Mouse (Mus musculus) thymus, postnatal 0 days (tissue): ENCODE measurements around the gene Ggt6. TPM values are rescaled to one million over a fixed set of nuclear protein-coding genes. Genes with fewer than 3 reads are reported as not detected.
"Not testable (repeated sequence)": the region's sequence is repeated elsewhere in the genome, so short reads cannot be mapped to it uniquely, and the experiment has no call there.

ENCODE experiments used
- DNase-seq: peaks from one replicate; pipeline ENCODE4 v3.0.0-alpha.2; 2015; ENCODE audit warnings: low spot score
- polyA plus RNA-seq: library from polyadenylated mRNA; unstranded; fragments of >200 nt; fragmentation: Nextera tagmentation; extraction: Ambion mirVana; gene quantifications from 2 replicates; pipeline ENCODE4 v1.2.1, GENCODE M21; 2015

Ggt6 gene
- polyA plus RNA-seq, 1 experiment from 2014 or later: 1.1 TPM

DNA sequence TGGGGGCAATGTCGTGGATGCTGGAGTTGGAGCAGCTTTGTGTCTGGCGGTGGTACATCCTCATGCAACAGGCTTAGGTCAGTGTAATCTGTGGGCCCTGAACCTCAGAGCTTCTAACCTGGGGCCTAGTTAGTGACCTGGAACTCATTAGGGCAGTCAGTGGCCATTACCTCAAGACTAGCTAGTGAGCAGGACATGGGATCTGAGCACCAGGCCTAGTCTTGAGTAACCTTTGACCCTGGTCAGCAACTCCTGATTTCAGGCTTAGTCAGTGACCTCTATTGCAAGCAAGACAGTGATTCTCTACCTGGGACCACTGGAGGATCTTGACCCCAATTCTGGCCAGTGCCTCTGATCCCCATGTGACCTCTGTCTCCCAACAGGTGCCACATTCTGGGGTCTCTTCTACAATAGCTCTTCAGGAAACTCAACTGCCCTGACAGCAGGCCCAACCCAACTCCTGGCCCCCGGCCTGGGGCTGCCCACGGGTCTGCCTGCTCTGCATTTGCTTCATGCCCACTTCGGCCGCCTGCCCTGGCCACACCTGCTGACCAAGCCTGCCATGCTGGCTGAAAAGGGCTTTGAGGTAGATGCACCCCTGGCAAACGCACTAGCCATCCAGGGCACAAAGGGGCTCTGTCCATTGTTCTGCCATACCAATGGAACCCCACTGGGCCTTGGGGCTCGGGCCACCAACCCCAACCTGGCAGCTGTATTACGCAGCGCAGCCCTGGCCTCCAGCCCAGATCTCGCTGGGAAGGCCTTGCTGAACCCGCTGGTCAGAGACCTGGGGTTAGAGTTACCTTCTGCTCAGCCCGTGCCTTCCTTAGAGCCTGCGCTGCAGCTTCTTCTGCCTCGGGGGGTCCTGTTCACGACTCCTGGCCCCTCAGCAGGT lies 1.7 kb downstream of the Ggt6 start:
- DNase-seq: no peak

DNA sequence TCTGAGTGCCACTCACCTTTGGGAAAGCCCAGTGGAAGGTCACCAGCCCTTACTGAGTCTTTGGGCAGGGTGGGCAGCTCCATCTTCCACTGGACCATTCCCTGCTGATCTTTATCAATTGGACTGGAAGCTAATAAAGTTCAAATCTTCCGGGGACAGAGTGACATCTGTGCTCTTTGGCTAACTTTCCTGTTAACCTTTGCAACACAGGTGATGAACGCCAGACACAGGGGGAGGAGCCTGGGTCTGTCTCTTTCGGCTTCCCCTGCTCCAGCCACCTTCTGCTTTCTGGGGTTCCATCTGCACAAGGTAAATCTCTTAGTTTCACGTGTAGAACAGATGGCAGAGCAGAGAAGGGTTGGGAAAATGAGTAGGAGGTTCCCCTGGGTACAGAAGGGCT lies 3.1 kb downstream of the Ggt6 start:
- DNase-seq: no peak

DNA sequence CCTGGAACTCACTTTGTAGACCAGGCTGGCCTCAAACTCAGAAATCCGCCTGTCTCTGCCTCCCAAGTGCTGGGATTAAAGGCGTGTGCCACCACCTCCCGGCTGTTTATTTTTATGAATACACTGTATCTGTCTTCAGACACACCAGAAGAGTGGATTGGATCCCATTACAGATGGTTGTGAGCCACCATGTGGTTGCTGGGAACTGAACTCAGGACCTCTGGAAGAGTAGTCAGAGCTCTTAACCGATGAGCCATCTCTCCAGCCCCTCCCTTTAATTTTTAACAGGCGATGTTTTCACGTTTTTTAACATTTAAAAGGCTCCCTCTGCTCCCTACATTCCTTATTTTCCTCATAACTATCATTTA lies 5.3 kb downstream of the Ggt6 start:
- not testable (repeated sequence) for DNase-seq

DNA sequence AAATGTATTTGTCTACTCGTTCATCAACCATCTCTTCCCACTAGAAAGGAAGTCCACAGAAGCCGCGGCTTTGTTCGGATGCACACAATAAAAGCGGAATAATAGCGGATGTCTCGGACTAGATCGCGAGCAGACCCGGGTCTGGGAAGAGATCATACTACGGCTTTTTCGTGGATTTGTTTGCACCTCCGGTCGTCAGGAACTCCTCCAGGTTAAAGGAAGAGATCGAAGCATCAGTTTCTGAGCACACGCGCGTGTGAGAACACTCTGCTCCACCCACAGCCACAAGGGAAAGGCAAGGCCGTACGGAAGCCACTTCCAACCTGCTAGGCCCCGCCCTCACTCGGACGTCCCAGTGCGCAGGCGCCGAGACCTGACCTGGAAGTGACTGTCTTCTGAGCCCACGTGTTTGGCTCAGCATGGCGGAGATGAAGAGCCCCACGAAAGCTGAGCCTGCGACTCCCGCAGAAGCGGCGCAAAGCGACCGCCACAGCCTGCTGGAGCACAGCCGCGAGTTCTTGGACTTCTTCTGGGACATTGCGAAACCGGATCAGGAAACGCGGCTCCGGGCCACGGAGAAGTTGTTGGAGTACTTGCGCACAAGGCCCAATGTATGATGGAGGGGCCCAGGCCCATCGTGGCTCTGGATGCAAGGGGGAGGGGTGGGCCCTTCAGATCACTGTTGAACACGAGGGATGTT lies 5.8 kb downstream of the Ggt6 start, which contains the start of gene Mybbp1a:
Gene Mybbp1a (plus strand): TSS at position 391 of the 700 bp plus-strand sequence.
- peak; percentile 96 for DNase-seq

GRCm38 (mm10) chr11:72446311-72447105 lies 11.2 kb downstream of the Ggt6 start:
- DNase-seq: peak; percentile 46

DNA sequence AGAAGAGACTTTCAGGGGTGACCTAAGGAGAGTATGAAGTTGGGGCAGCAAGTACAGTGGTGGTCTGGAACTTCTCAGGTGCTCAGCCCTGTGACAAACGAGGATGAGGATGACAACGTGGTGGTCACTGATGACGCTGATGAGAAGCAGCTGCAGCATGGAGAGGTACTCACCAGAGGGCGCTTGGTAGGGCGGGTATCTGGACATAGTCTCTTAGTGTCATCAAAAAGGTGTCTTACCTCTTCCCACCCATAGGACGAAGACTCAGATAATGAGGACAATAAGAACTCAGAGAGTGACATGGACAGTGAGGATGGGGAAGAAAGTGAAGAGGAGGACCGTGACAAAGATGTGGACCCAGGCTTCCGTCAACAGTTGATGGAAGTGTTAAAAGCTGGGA lies 12.1 kb downstream of the Ggt6 start:
- DNase-seq: no peak

GRCm38 (mm10) chr11:72452140-72452665 lies 16.9 kb downstream of the Ggt6 start:
- no peak for DNase-seq

DNA sequence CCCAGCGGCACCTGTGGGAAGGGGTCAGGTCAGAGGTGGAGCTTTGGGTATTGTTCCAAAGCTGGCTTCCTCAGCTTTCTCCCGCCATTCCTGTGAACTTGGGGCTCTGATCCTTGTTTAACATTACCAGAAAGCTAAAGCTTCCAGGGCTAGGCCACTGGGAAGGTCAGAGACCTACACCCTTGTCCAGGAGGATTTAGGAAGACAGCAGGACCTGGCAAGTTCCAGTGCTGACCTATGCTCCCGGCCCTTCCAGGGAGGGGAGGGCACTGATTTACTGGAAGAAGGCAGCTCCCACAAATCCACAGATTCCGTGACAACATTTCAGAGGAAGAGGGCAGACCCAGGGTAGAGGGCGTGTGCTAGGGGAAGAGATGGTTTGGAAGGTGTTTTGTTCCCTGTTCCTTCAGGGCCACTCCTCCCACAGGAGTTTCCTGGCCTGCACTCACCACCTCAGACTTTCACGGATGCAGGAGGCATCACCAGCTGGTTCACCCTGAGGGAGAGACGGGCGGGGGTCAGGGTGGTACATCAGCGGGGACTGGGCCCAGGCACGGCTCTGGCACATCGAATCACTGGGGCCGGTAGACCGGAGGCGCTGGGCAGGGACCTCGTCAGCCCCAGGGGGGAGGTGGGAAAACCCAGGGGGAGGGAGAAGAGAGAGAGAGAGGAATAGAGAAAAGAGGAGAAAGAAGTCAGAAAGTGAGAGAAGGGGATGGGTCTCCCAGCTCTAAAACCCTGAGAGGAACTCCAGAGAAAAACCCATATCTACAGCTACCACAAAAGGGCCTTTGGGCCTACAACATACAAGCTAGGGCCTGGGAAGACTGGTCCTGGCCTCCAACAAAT lies 18.0 kb downstream of the Ggt6 start:
- DNase-seq: no peak

DNA sequence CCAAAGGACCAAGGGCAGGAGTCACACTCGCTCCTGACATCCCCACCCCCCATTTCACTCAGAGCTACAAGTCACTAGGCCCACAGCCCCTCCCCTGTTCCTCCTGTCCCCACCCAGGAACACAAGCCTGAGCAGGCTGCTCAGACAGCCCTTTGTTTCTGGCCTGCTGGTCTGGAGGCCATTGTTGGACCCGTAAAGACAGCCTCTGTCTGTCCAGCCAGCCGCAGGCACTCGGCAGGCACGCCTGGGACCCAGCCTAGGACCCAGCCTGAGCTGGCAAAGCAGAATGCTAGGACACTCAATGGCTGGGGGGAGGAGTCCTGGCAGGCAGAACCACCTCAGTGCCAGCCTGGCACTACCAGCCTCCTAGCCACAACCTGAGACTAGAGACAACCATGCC lies 20.4 kb downstream of the Ggt6 start:
- DNase-seq: no peak

GRCm38 (mm10) chr11:72457995-72458496 lies 22.7 kb downstream of the Ggt6 start:
- no peak for DNase-seq

GRCm38 (mm10) chr11:72458502-72458901 lies 23.2 kb downstream of the Ggt6 start:
- DNase-seq: no peak

DNA sequence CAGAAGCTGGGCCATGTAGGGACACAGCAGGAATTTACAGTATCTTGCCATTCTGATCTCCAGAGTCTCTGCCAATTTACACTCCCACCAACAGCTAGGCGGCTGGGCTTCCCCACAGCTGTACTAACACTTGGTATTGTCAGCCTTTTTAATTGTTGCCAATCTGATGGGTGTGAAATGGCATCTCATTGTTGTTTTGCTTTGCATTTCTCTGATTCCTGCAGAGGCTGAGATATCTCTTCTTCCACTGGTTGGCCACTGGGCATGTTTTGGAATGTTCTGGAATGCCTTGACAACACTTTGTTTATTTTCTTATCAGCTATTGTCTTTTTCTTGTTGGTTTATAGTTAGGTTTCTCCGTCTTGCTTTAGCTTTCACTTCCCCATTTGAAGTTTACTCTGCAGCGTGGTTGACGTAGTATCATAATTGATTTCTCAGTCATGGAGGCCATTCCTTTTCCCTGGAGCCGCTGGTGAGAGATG lies 26.2 kb downstream of the Ggt6 start:
- DNase-seq: no peak

- no peak for DNase-seq
Measured at GRCm38 (mm10) chr11:72464821-72465220, 29.5 kb downstream of the Ggt6 start.

- no peak for DNase-seq
Measured at GRCm38 (mm10) chr11:72465978-72466693, 30.8 kb downstream of the Ggt6 start.

DNA sequence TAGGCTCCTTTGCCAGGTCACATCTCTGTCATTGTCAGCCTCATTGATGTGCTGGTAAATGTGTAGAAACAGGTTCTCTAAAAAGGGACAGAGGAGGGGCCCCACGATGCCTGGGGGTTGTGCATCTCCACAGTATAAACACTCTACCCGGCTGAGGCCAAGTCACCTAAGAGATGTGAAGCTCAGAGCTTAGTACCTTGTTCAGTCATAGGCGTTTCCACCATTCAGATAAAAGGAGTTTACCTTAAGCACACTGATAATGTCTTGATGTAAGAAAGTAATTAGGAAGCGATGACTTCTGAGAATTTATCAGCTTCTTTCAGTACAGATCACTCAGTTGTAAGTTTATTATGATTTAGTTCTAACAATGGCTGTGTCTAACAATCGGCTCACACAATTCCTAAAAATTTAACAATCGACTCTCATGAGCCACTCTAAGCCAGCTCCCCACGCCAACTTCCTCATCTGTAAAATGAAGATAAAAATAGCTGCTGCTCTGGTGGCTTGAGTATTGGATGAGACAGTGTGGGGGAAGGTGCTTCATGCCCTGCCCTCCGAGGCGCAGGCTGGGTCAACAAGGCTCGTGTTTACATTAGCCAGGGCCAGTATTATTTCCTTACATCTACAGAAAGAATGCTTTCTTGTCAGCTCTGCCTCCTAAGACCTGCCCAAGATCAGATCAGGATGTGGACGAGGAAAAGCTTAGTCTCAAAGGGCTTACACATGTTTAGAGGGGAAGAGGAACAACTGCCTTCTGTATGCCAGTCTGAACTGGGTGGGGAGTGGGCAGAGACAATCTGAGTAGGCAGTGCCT lies 31.6 kb downstream of the Ggt6 start:
- no peak for DNase-seq

DNA sequence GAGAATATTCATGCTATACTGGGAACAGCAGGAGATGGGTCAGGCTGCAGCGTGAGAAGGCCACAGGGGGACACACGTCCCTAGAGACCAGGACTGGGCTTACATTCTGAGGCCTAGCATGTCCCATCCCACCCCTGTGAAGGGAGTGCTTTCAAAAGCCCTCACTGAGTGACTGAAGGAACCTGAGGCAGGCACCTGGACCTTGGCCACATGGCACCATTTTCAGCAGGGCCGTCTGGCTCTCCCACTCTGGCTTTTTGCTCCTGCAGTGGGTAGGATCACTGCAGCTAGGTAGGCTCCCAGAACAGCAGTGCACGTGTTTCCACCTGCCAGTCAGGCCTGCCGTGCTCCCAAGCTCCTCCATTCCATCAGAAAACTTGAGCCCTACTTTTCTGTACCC lies 33.2 kb downstream of the Ggt6 start:
- no peak for DNase-seq

DNA sequence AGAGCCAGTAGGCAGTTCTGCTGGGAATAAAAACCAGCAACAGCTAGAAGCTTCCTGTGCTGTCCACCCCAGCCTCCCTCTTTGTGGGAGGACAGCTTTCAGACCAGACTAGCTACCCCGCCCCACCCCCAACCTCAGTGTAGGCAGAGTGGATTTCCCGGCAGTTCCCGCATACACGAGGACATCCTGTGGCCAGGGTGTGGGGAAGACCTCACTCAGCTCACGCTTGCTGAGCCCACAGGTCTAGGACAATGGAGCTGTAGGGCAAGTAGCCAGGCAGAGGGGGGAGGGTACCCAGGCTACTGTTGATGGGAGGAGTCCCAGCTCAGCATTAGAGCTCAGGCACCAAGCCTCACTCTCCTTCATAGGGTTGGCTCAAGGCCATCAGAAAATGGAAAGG lies 33.9 kb downstream of the Ggt6 start:
- no peak for DNase-seq

DNA sequence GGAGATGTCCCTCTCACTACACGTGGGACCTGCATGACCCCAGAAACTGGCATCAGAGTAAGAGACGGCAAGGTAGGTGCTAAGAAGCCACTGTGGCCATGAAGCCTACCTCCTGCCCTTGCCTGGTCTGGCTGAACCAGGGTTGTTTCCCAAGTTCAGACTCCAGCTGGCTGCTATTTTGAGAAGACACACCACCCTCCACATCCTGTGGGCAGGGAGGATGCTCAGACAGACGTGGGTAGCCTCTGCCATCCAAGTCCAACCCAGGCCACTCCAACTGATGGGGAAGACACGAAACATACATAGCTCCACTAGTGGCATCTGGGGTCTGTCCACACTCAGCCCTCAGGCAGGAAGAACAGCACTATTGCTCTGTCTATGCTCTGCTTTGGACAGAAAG lies 34.7 kb downstream of the Ggt6 start:
- DNase-seq: no peak

GRCm38 (mm10) chr11:72471381-72471780 lies 36.1 kb downstream of the Ggt6 start:
- DNase-seq: no peak
